Mouse (Mus musculus) inflammation-experienced regulatory T-cells, adult 6 months (primary cell): ENCODE results near the gene Nhej1. TPM values are rescaled to one million over a fixed set of nuclear protein-coding genes. Genes with fewer than 3 reads are reported as not detected.

Experiments
- ATAC-seq: one replicate; pipeline ENCODE4 v1.8.0; 2017
- polyA plus RNA-seq, 3 experiments: library from polyadenylated mRNA; unstranded; fragments of 100-300 nt; shearing (Covaris generic); gene quantifications; one replicate each; pipeline ENCODE4 v1.2.1; 2017

Gene Nhej1
- polyA plus RNA-seq, 3 experiments from 2014 or later: 6.1 to 8.8 (median 7.6) TPM

GRCm38 (mm10) chr1:74927621-74928296, 197.2 kb downstream of the Nhej1 start:
- ATAC-seq: no peak

DNA sequence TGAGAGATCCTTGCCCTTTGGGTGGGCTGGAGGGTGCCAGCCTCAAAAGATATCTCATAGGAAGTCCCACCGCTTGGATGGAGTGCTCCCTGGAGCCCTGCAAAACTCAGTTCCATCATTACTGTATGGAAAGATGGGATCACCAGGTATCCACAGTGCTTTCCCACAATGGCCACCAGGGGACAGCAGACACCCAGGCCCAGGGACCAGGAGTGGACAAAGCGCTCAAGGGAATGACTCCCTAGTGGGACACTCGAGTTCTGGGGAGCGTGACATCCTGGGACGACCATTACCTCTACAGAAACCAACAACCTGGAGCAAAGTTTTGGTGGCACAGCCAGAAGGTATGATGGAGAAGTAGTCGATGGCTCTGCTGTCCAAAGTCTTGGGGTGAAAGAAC, 198.3 kb downstream of the Nhej1 start:
- no peak for ATAC-seq

DNA sequence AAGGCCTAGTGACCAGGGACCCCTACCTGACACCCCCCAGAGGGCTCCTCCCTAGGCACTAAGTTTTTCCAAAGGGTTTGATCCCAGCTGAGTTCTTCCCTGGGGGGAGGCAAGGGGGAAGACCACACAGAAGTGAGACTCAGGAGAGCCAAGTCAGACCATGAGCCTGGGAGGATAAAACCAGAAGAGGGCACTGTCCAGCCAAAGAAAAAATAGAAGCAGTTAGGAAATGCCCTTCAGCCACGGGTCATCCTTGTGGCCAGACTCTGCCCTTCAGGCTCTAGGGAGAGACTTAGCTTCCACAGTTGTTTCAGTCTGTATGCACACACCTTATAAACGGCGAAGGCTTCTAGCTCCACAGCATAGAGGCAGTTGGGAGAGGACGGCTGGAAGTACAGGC, 200.5 kb downstream of the Nhej1 start:
- ATAC-seq: no peak

Other genes with a start within 250 kb of the Nhej1 start
- gene Fev, start 239.8 kb downstream of the Nhej1 start, polyA plus RNA-seq: not detected
- not detected for gene Cryba2, start 232.1 kb downstream of the Nhej1 start, polyA plus RNA-seq
- gene Cfap65, start 189.6 kb downstream of the Nhej1 start, polyA plus RNA-seq: not detected
- not detected for gene Ihh, start 173.5 kb downstream of the Nhej1 start, polyA plus RNA-seq
- under 1 TPM in 1 of 3 experiments, not detected in 2; 0.47 TPM for gene Slc23a3, start 8.7 kb upstream of the Nhej1 start, polyA plus RNA-seq
- gene Cnppd1, start 17.5 kb upstream of the Nhej1 start, polyA plus RNA-seq: 100 to 1,000 TPM; 120 to 140 (median 139) TPM
- 10 to 100 TPM; 17.4 to 31.3 (median 20.3) TPM for gene Retreg2, start 17.6 kb upstream of the Nhej1 start, polyA plus RNA-seq
- 10 to 100 TPM; 45.5 to 56.2 (median 50.2) TPM for gene Zfand2b, start 43.4 kb upstream of the Nhej1 start, polyA plus RNA-seq
- 1 to 10 TPM; 3.0 to 4.6 (median 4.4) TPM for gene Abcb6, start 55.2 kb upstream of the Nhej1 start, polyA plus RNA-seq
- 10 to 100 TPM; 16.5 to 28.6 (median 25.1) TPM for gene Ankzf1, start 67.0 kb upstream of the Nhej1 start, polyA plus RNA-seq
- 10 to 100 TPM in 1 of 3 experiments, 1 to 10 TPM in 2; 7.5 to 10.8 (median 8.4) TPM for gene Atg9a, start 67.0 kb upstream of the Nhej1 start, polyA plus RNA-seq
- 10 to 100 TPM in 2 of 3 experiments, 1 to 10 TPM in 1; 8.4 to 14.1 (median 13.5) TPM for gene Glb1l, start 85.6 kb upstream of the Nhej1 start, polyA plus RNA-seq
- 10 to 100 TPM; 46.3 to 62.7 (median 51.6) TPM for gene Stk16, start 85.6 kb upstream of the Nhej1 start, polyA plus RNA-seq
- 100 to 1,000 TPM; 116 to 151 (median 123) TPM for gene Tuba4a, start 94.7 kb upstream of the Nhej1 start, polyA plus RNA-seq
- gene A630095N17Rik, start 106.9 kb upstream of the Nhej1 start, polyA plus RNA-seq: not detected
- gene Dnajb2, start 111.2 kb upstream of the Nhej1 start, polyA plus RNA-seq: 1 to 10 TPM; 3.0 to 7.0 (median 5.8) TPM
- gene Ptprn, start 139.3 kb upstream of the Nhej1 start, polyA plus RNA-seq: under 1 TPM in 1 of 3 experiments, not detected in 2; 0.36 TPM
- gene Resp18, start 153.2 kb upstream of the Nhej1 start, polyA plus RNA-seq: not detected
- 10 to 100 TPM; 52.9 to 68.4 (median 62.8) TPM for gene Dnpep, start 192.8 kb upstream of the Nhej1 start, polyA plus RNA-seq
- under 1 TPM in 1 of 3 experiments, not detected in 2; 0.64 TPM for gene Des, start 235.1 kb upstream of the Nhej1 start, polyA plus RNA-seq